Mouse (Mus musculus): ENCODE measurements at regions not wholly inside any gene's neighbourhood (a gene's known extent, or its start where the extent isn't known, plus 50 kb on each side); places are given as distances from the start of the nearest gene placed in this dataset.

DNA sequence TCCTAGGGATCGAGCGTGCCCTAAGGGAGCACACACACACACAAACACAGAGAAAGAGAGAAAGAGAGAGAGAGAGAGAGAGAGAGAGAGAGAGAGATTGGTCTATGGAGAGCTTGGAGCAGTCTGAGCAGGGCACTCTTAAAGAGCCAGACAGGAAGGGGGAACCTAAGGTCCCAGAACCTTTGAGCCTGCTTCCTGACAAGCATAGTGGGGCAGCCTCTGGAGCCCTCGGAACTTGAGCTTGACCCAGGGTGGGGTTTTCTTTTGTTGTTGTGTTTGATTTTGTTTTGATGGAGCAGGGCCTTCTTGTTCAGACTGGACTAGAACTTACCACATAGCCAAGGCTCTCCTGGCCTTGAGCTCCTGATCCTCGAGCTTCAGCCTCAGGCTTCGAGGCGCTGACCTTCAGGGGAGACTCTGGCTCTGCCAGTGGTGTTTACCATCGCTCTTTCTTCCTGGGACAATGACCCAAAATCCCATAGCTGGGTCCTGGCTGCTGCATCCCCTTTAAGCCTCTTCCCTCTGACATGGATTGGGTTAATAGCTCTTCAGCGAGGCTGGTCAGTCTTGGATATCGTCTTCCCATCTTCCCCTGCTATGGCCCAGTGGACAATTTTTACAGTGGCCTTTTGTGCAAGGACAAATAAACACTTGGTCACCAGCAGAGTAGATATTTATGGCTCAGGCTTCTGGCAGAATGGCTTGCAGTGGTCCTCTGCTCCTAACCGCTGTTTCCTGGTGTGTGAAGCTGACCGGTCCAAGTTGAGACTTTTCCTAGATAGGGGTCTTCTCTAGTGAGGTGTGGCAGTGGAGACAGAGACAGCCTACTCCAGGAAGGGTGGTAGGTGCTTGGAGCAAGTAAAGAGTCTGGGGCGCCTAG is 110.1 kb upstream of the Haao start:
- no peak overlapping the region for H3K4me3 ChIP-seq (replicated peaks; ENCODE audit: control insufficient read depth, low read depth, low read length)
- no peak for TF ChIP-seq CTCF (IDR thresholded peaks at IDR 0.05; ENCODE audit: control insufficient read depth, insufficient read depth, low read length)
- no peak for TF ChIP-seq POLR2A (IDR thresholded peaks at IDR 0.05; ENCODE audit: borderline replicate concordance, control insufficient read depth, low read depth, low read length)
- no peaks in the 10 kb centered on the region; the same call in 1 of the 2 replicates for H3K4me1 ChIP-seq (ENCODE audit: control insufficient read depth, insufficient read depth, low read length)
- H3K27ac ChIP-seq (ENCODE audit: control insufficient read depth, insufficient read depth, low read depth, low read length, poor library complexity), result no peak overlapping the region
- 54% methylated on average over 12 of the region's 12 CpGs for WGBS

- WGBS, result 24% methylated on average over 12 of the region's 12 CpGs
- no peaks in the 10 kb centered on the region; the same call in 1 of the 2 replicates for H3K4me1 ChIP-seq (ENCODE audit: control insufficient read depth, insufficient read depth, low read length)
- H3K4me3 ChIP-seq (replicated peaks; ENCODE audit: control insufficient read depth, low read depth, low read length), result no peak overlapping the region
- no peak overlapping the region for H3K27ac ChIP-seq (ENCODE audit: control insufficient read depth, insufficient read depth, low read depth, low read length, poor library complexity)
- TF ChIP-seq CTCF (IDR thresholded peaks at IDR 0.05; ENCODE audit: control insufficient read depth, insufficient read depth, low read length), result no peak
- TF ChIP-seq POLR2A (IDR thresholded peaks at IDR 0.05; ENCODE audit: borderline replicate concordance, control insufficient read depth, low read depth, low read length), result no peak
These were observed 109.2 kb upstream of the Haao start for GRCm38 (mm10) chr17:83956821-83957565.

DNA sequence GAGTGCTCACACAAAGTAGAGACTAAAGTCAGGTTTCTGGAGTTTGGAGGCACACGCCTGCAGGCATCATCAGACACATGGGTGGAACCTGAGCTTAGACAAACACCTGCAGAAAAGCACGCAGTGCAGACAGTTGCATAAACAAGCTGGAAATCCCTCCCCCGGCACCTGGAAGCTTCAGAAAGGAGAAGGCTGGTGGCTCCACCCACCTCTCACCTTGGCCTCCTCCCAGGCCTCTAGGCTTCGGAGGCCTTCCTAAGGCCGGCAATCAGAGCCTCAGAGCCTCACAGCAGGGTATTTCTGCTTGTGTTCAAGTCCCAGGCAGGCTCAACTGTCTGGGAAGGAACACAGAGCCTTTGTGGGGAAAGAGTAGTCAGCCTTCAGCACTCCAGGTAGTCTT is 108.2 kb upstream of the Haao start:
- TF ChIP-seq CTCF (IDR thresholded peaks at IDR 0.05; ENCODE audit: control insufficient read depth, insufficient read depth, low read length) (no peak), POLR2A (IDR thresholded peaks at IDR 0.05; ENCODE audit: borderline replicate concordance, control insufficient read depth, low read depth, low read length) (no peak)
- Histone ChIP-seq H3K4me1 (ENCODE audit: control insufficient read depth, insufficient read depth, low read length) (no peaks in the 10 kb centered on the region; the same call in 1 of the 2 replicates), H3K27ac (ENCODE audit: control insufficient read depth, insufficient read depth, low read depth, low read length, poor library complexity) (no peak overlapping the region; the same call in 1 of the 2 replicates), H3K4me3 (replicated peaks; ENCODE audit: control insufficient read depth, low read depth, low read length) (no peak overlapping the region)
- 38% methylated on average over 5 of the region's 5 CpGs for WGBS

DNA sequence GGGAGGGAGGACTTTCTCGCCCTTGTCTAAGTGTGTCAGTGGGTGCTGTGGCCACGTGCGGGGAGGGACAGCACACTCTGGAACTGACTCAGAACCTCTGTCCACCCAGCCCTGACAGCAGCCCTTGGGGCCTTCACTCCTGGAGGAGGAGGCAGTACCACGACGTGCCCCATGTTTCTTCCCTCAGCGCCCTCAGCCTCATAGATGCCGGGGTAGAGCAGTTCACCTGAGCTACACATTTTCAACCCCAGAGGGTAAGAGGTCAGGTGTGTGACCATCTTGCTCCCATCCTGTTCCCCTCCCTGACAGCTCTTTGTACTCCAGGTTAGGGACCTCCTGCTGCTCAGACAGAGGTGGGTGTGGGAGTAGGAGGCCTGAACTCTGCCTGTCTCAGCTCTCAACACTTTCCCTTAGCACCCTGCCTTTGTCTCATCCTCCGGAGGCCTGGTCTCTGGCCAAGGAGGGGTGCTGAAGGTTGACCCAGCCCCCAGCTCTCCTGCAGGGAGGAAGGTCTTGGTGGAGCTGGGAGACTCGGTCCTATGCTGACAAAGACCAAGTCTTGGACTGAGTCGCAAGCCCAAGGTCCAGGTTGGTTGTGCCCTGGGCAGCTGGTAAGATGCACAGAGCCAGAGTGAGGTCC is 107.4 kb upstream of the Haao start:
- Histone ChIP-seq H3K4me3 (replicated peaks; ENCODE audit: control insufficient read depth, low read depth, low read length) (no peak overlapping the region), H3K27ac (ENCODE audit: control insufficient read depth, insufficient read depth, low read depth, low read length, poor library complexity) (no peak overlapping the region), H3K4me1 (ENCODE audit: control insufficient read depth, insufficient read depth, low read length) (no peaks in the 10 kb centered on the region; the same call in 1 of the 2 replicates)
- 64% methylated on average over 10 of the region's 10 CpGs for whole genome bisulfite sequencing
- TF ChIP-seq CTCF (IDR thresholded peaks at IDR 0.05; ENCODE audit: control insufficient read depth, insufficient read depth, low read length) (no peak), POLR2A (IDR thresholded peaks at IDR 0.05; ENCODE audit: borderline replicate concordance, control insufficient read depth, low read depth, low read length) (no peak)

DNA sequence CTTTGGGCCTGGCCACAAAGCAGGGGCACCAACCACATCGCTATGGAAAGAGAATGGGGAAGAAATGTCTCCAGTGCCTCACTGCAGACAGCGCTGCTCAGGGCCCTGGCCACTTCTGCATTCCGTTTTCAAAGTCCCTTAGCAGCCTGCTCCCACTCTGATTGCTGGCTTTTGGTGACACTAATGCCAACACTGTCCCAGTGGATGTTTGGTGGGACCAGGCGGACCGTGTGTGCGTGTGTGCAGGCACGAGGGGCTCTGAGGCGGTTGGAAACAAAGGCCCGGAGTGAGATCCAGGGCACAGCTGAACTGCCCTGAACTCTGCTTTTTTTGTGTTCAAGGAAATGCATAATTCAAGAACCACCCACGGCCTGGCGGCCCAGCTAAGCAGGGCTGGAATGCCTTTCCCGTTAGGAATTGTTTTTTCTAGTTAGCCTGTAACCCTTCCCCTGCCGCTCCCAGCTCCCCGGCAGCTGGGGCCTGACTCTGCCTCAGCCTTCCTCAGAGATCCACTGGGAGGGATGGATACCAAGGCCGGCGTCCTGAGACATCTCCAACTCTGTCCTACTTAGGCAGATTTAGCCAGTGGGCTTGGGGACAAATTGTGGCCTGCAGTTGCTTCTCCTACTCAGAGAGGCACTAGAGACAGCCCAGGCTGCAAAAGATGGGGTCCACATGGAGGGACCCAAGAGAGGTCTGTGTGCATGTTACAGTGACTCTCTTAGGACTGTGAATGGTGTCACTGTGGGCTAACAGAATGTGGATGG is 106.7 kb upstream of the Haao start:
- Histone ChIP-seq H3K4me1 (ENCODE audit: control insufficient read depth, insufficient read depth, low read length) (no peaks in the 10 kb centered on the region; the same call in 1 of the 2 replicates), H3K4me3 (replicated peaks; ENCODE audit: control insufficient read depth, low read depth, low read length) (no peak overlapping the region), H3K27ac (ENCODE audit: control insufficient read depth, insufficient read depth, low read depth, low read length, poor library complexity) (peak overlapping the region; percentile 31; the same call in 1 of the 2 replicates)
- 44% methylated on average over 16 of the region's 16 CpGs for WGBS
- TF ChIP-seq POLR2A (IDR thresholded peaks at IDR 0.05; ENCODE audit: borderline replicate concordance, control insufficient read depth, low read depth, low read length) (no peak), CTCF (IDR thresholded peaks at IDR 0.05; ENCODE audit: control insufficient read depth, insufficient read depth, low read length) (no peak)

GRCm38 (mm10) chr17:83953656-83954055 is 105.9 kb upstream of the Haao start:
- 56% methylated on average over 7 of the region's 7 CpGs for WGBS
- TF ChIP-seq POLR2A (IDR thresholded peaks at IDR 0.05; ENCODE audit: borderline replicate concordance, control insufficient read depth, low read depth, low read length), result no peak
- TF ChIP-seq CTCF (IDR thresholded peaks at IDR 0.05; ENCODE audit: control insufficient read depth, insufficient read depth, low read length), result no peak
- H3K4me3 ChIP-seq (replicated peaks; ENCODE audit: control insufficient read depth, low read depth, low read length), result no peak overlapping the region
- H3K27ac ChIP-seq (ENCODE audit: control insufficient read depth, insufficient read depth, low read depth, low read length, poor library complexity), result no peak overlapping the region
- H3K4me1 ChIP-seq (ENCODE audit: control insufficient read depth, insufficient read depth, low read length), result no peaks in the 10 kb centered on the region; the same call in 1 of the 2 replicates

DNA sequence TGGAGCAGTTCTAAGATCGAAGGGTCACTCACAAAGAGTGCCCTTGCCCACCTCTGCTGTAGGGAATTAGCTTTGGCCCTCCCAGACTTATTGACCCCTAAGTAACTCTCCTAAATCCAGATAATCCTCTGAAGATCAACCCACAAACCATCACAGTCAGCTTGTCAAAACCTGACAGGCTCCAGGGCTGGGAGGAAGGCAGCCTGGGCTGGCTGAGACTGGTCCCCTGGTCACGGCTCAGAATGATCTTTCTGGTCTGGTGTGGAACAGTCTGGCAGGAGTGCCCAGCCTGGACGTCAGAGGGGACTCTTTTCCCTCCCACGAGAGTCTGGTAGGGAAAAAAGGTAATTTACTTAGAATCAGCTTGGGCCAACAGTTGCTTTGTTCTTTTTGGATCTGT is 99.0 kb upstream of the Haao start:
- 78% methylated on average over 4 of the region's 4 CpGs for WGBS
- Histone ChIP-seq H3K4me3 (replicated peaks; ENCODE audit: control insufficient read depth, low read depth, low read length) (no peak overlapping the region), H3K4me1 (ENCODE audit: control insufficient read depth, insufficient read depth, low read length) (no peaks in the 10 kb centered on the region; the same call in 1 of the 2 replicates), H3K27ac (ENCODE audit: control insufficient read depth, insufficient read depth, low read depth, low read length, poor library complexity) (no peak overlapping the region)
- TF ChIP-seq POLR2A (IDR thresholded peaks at IDR 0.05; ENCODE audit: borderline replicate concordance, control insufficient read depth, low read depth, low read length) (no peak), CTCF (IDR thresholded peaks at IDR 0.05; ENCODE audit: control insufficient read depth, insufficient read depth, low read length) (no peak)
